Mouse (Mus musculus) erythroblast, embryonic 14.5 days (primary cell): Measurements from ENCODE around the gene Wdfy2.

Experiments
- GATA1 ChIP-seq: IDR thresholded peaks from 2 replicates; pipeline ENCODE4 v1.6.1; 2012; ENCODE audit warnings: low read length, inconsistent platforms, mixed read lengths
- TAL1 ChIP-seq: IDR thresholded peaks from 3 replicates; pipeline ENCODE4 v1.6.1; 2012; ENCODE audit warnings: low read length, inconsistent platforms, mixed read lengths

GRCm38 (mm10) chr14:62880084-62880851 is 42.8 kb downstream of the Wdfy2 start:
- TF ChIP-seq TAL1, result no peak
- no peak for TF ChIP-seq GATA1
